Mouse (Mus musculus): ENCODE results near the gene Rnf24. TPM values are rescaled to one million over a fixed set of nuclear protein-coding genes. Genes with fewer than 3 reads are reported as not detected.
A peak's percentile ranks its signal among the peaks of the same experiment; 100 is the strongest.

Rnf24 gene
- polyA plus RNA-seq, 1 experiment, result 4.9 TPM

DNA sequence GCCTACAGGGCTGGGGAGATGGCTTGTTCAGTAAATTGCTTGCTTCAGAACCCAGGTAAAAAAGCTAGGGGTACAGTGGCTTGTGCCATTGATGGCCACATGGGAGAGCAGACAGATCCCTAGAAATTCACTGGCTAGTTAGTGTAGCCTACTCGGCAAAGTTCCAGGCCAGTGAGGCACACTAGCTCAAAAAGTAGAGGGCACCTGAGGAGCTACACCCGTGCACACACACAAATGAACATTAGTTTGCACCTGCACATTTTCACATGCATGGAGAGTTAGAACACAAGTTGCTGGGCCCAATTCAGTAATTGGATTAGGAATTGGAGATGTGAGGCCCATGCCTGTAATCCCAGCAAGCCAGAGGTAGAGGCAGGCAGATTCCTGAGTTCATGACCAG, 87.6 kb downstream of the Rnf24 start:
- TF ChIP-seq MAX (IDR thresholded peaks at IDR 0.05) (no peak), CTCF (IDR thresholded peaks at IDR 0.05; ENCODE audit: control insufficient read depth, insufficient read depth, insufficient read length) (no peak), MYOG (IDR thresholded peaks at IDR 0.05; ENCODE audit: control insufficient read depth, extremely low read depth, insufficient read length) (no peak), MYOD1 (IDR thresholded peaks at IDR 0.05; ENCODE audit: control insufficient read depth, insufficient read length, low read depth) (no peak), FOSL1 (IDR thresholded peaks at IDR 0.05; ENCODE audit: insufficient read depth, low read length, poor library complexity, severe bottlenecking) (no peak), USF1 (IDR thresholded peaks at IDR 0.05; ENCODE audit: low read depth) (no peak), CEBPB (IDR thresholded peaks at IDR 0.05; ENCODE audit: low read depth) (no peak)
- no peak overlapping the region for H3K4me3 ChIP-seq (ENCODE audit: insufficient read depth, poor library complexity, severe bottlenecking)
- H3K27me3 ChIP-seq (ENCODE audit: control insufficient read depth, insufficient read depth, insufficient read length), result no peaks in the 10 kb centered on the region
- peaks cover 67% of the 10 kb centered on the region for H3K79me3 ChIP-seq (ENCODE audit: low read depth)
- no peaks in the 10 kb centered on the region for H3K36me3 ChIP-seq (ENCODE audit: control insufficient read depth, insufficient read depth)
- H3ac ChIP-seq (ENCODE audit: control insufficient read depth, insufficient read length, low read depth), result no peak overlapping the region
- peaks cover 75% of the 10 kb centered on the region for H3K79me2 ChIP-seq (ENCODE audit: control insufficient read depth, insufficient read depth)

DNA sequence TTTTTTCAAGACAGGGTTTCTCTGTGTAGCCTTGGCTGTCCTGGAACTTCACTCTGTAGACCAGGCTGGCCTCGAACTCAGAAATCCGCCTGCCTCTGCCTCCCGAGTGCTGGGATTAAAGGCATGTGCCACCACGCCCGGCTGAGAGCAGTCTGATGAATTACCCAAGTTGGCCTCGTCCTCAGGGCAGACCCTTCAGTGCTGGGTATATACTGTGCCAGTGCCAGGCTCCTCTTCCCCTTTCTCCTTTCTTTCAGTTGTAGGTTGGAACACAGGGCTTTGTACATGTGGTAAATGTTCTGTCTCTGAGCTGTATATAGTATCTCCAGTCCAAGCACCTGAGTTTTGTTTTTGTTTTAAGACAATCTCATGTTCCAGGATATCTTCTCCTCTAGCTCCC, 88.7 kb downstream of the Rnf24 start:
- Histone ChIP-seq H3K27me3 (ENCODE audit: control insufficient read depth, insufficient read depth, insufficient read length) (no peaks in the 10 kb centered on the region), H3K4me3 (ENCODE audit: insufficient read depth, poor library complexity, severe bottlenecking) (peak overlapping the region; percentile 70), H3K79me3 (ENCODE audit: low read depth) (peaks cover 57% of the 10 kb centered on the region), H3ac (ENCODE audit: control insufficient read depth, insufficient read length, low read depth) (no peak overlapping the region), H3K79me2 (ENCODE audit: control insufficient read depth, insufficient read depth) (peaks cover 64% of the 10 kb centered on the region), H3K36me3 (ENCODE audit: control insufficient read depth, insufficient read depth) (no peaks in the 10 kb centered on the region)
- TF ChIP-seq CEBPB (IDR thresholded peaks at IDR 0.05; ENCODE audit: low read depth), result no peak
- no peak for TF ChIP-seq MYOD1 (IDR thresholded peaks at IDR 0.05; ENCODE audit: control insufficient read depth, insufficient read length, low read depth)
- TF ChIP-seq MYOG (IDR thresholded peaks at IDR 0.05; ENCODE audit: control insufficient read depth, extremely low read depth, insufficient read length), result no peak
- TF ChIP-seq FOSL1 (IDR thresholded peaks at IDR 0.05; ENCODE audit: insufficient read depth, low read length, poor library complexity, severe bottlenecking), result no peak
- no peak for TF ChIP-seq MAX (IDR thresholded peaks at IDR 0.05)
- TF ChIP-seq CTCF (IDR thresholded peaks at IDR 0.05; ENCODE audit: control insufficient read depth, insufficient read depth, insufficient read length), result no peak
- no peak for TF ChIP-seq USF1 (IDR thresholded peaks at IDR 0.05; ENCODE audit: low read depth)

DNA sequence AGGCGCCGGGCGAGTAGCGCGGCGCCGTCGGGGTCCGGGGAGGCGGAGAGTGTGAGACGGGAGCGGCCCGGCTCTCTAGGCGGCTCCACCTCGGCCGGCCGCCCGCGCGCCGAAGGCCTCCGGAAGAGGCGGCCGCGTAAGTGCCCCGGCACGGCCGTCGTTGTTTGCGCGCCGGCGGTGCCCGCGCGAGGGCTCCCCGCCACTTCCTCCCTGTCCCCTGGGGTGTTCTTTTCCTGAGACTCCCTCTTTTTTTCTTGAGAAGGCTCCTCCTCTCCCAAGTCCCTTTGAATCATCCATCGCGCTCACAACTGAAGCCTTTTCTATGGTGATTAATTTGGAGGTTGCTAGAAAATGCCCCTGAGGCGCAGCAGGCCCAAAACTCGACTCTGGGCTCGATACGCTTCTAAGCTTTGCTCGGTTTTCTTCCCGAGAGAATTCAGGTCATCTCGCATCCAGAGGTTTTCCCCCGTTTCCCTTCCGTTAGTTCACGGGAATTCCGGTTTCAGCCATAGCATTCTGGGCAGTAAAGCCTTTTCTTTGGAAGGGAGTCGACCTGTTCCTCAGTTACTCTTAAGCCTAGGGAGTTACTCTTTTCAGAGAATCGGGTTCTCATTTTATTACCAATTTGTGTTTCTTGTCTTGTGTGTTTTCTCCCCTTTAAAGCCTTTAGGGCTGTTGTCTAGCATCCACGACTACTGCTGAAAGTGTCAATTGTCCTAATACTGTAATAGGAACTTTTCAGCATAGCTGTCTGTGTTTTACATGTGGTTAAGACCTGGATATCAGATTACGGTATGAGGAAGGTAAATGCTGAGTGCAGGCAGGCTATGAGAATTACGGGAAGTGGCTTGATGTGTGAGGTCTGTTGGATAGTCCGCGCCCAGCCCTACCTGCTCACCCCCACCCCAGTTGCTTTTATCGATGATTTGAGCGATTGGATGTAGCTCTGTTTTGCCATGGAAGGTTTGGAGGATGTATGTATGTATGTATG, 89.7 kb downstream of the Rnf24 start:
- H3K36me3 ChIP-seq (ENCODE audit: control insufficient read depth, insufficient read depth), result no peaks in the 10 kb centered on the region
- peak; percentile 43 for TF ChIP-seq MAX (IDR thresholded peaks at IDR 0.05)
- no peak for TF ChIP-seq CTCF (IDR thresholded peaks at IDR 0.05; ENCODE audit: control insufficient read depth, insufficient read depth, insufficient read length)
- TF ChIP-seq CEBPB (IDR thresholded peaks at IDR 0.05; ENCODE audit: low read depth), result no peak

GRCm38 (mm10) chr2:131262213-131262672, 90.4 kb downstream of the Rnf24 start, which contains the start of gene Pank2:
Pank2 (plus strand) TSS chr2:131262495.
- TF ChIP-seq MYOD1 (IDR thresholded peaks at IDR 0.05; ENCODE audit: control insufficient read depth, insufficient read length, low read depth) (no peak), USF1 (IDR thresholded peaks at IDR 0.05; ENCODE audit: low read depth) (no peak), FOSL1 (IDR thresholded peaks at IDR 0.05; ENCODE audit: insufficient read depth, low read length, poor library complexity, severe bottlenecking) (no peak)
- peaks cover 46% of the 10 kb centered on the region for H3K79me2 ChIP-seq (ENCODE audit: control insufficient read depth, insufficient read depth)
- peaks cover 41% of the 10 kb centered on the region for H3K79me3 ChIP-seq (ENCODE audit: low read depth)
- peak within 1 kb of the TSS; percentile 91 for H3ac ChIP-seq (ENCODE audit: control insufficient read depth, insufficient read length, low read depth)
- no peaks in the 10 kb centered on the region for H3K27me3 ChIP-seq (ENCODE audit: control insufficient read depth, insufficient read depth, insufficient read length)
- H3K36me3 ChIP-seq (ENCODE audit: control insufficient read depth, insufficient read depth), result no peaks in the 10 kb centered on the region
- peak within 1 kb of the TSS; percentile 70 for H3K4me3 ChIP-seq (ENCODE audit: insufficient read depth, poor library complexity, severe bottlenecking)

More for the DNA sequence above, 89.7 kb downstream of the Rnf24 start:
- Histone ChIP-seq H3K4me3 (ENCODE audit: insufficient read depth, poor library complexity, severe bottlenecking) (peak overlapping the region; percentile 70), H3K27me3 (ENCODE audit: control insufficient read depth, insufficient read depth, insufficient read length) (no peaks in the 10 kb centered on the region), H3K79me3 (ENCODE audit: low read depth) (peaks cover 48% of the 10 kb centered on the region), H3K79me2 (ENCODE audit: control insufficient read depth, insufficient read depth) (peaks cover 54% of the 10 kb centered on the region), H3ac (ENCODE audit: control insufficient read depth, insufficient read length, low read depth) (peak overlapping the region; percentile 91)

DNA sequence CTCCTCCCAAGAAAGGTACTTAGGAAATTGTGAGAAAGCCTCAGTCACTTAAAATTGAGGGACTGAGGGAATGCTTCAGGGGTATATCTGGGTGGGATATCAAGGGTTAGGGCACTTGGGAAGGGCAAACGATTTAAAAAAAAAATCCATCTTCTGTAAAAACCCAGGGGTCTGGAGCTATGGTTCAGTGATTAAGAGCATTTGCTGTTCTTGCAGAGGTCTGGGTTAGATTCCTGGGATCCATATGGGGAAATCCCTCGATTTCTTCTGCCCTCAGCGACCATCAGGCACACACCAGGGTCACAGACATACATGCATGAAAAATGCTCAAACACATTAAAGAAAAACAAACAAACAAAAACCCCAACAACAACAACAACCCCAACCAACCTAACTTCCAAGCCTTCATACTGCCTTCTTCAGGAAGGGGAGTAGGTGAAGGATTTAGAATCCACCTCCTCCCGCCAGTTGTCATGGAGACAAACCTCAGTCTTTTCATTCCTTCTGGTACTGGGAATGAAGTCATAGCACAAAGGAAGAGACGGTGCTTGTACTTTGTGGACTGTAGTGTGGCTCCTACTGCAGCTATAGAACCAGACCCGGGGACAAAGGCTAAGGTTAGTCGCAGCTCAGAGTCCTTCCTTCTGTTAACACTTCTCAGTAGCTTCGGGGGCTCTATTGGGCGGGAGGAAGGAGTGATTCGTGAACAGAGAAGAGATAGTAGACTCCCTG, 91.0 kb downstream of the Rnf24 start:
- Histone ChIP-seq H3K79me3 (ENCODE audit: low read depth) (peaks cover 35% of the 10 kb centered on the region), H3K27me3 (ENCODE audit: control insufficient read depth, insufficient read depth, insufficient read length) (no peaks in the 10 kb centered on the region), H3ac (ENCODE audit: control insufficient read depth, insufficient read length, low read depth) (peak overlapping the region; percentile 66), H3K79me2 (ENCODE audit: control insufficient read depth, insufficient read depth) (peaks cover 40% of the 10 kb centered on the region), H3K4me3 (ENCODE audit: insufficient read depth, poor library complexity, severe bottlenecking) (peak overlapping the region; percentile 70), H3K36me3 (ENCODE audit: control insufficient read depth, insufficient read depth) (no peaks in the 10 kb centered on the region)
- no peak for TF ChIP-seq MYOD1 (IDR thresholded peaks at IDR 0.05; ENCODE audit: control insufficient read depth, insufficient read length, low read depth)
- TF ChIP-seq FOSL1 (IDR thresholded peaks at IDR 0.05; ENCODE audit: insufficient read depth, low read length, poor library complexity, severe bottlenecking), result no peak
